Mouse (Mus musculus) layer of hippocampus, postnatal 25 days (tissue): ENCODE measurements around the gene Fndc3b. TPM values are rescaled to one million over a fixed set of nuclear protein-coding genes. Genes with fewer than 3 reads are reported as not detected.

ENCODE experiments used
- DNase-seq, 2 experiments: peaks; one replicate each; pipeline ENCODE4 v3.0.0; 2022; ENCODE audit warnings: mixed read lengths in 2 of 2, low spot score in 1 of 2; ENCODE audit errors: extremely low spot score in 1 of 2
- total RNA-seq, 2 experiments: library from RNA; stranded (reverse); gene quantifications; 2 replicates each; pipeline ENCODE4 v1.2.3; 2021

Gene Fndc3b
- total RNA-seq, 2 experiments from 2014 or later, result 20.2 to 21.6 TPM

DNA sequence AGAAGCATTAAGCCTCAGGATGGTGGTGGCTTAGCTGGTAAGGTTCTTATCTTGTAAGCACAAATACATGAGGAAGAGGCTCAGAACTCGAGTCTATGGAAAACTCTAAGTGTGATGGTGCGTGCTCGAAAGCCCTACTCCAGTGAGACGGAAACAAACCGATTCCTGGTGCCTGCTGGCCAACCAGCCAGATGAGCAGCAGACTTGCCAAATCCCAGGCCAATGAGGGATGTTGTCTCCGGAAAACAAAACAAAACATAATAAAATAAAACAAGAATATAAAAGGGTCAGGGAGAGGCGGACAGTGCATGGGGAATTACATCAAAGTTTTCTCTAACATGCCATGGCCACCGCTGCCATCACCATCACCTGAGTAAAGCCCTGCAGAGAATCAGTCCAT is 84.8 kb downstream of the Fndc3b start:
- no peak for DNase-seq

DNA sequence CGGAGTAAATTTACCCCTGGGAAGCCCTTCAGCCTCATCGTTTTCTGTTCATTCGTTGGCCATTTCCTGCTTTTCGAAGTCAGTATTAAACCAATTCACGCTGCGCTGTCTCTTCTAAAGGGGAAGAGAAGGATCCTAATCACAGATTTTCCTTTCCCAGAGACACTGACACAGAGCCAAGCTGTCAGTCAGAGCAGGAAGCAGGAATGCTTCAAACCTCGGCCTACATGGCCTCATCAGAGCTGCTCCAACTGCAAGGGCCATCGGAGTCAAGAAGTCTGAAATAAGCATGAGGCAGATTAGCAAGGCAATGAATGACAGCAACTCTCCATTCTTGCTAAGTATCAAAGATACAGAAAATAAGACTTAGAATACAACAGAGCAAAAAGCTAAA is 85.5 kb downstream of the Fndc3b start:
- DNase-seq, result no peak

DNA sequence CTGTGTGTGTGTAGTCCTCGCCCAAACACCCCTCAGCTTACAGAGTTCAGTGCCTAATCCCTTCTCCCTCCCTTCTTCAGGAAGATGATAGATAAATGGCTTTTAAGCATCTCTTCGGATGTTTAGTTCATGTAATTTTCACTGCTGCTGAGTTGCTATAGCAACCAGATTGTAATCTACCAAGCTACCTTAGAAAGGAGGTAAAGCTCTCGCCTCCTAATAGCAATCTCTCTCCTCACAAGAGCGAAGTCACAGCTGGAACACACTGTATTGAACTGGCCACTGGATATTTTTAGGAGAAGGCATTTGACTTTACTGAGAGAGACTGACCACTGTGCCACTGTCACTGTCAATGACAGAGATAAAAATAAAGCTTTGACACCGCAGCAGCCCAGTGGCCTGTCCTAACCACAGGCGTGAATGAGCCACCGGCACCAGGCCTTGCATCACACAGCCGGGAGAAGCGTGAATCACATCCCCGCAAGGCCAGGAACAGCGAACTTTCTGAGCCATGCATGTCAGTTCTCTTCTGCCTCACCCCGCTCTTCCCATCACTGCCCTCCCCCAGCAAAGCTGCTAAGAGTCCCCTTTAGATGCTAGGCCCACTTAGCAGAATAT is 86.0 kb downstream of the Fndc3b start:
- no peak for DNase-seq

DNA sequence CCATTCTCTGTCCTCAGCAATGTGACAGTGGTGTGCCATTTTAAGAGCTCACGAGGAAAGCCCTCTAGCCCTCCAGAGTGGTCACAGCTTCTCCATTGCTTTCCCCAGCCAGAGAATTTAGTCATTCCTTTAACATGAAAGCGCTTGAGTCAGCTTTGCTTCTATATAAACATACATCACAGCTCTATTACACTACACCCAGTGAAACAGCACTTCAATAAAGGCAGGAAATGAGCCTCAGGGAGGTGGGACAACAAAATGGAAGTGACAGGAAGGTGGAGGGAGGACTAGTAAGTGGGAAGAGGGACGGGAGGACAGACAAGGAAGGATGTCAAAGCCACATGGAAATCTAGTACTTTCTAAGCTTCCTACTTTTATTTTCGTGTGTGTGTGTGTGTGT is 88.7 kb downstream of the Fndc3b start:
- no peak for DNase-seq

DNA sequence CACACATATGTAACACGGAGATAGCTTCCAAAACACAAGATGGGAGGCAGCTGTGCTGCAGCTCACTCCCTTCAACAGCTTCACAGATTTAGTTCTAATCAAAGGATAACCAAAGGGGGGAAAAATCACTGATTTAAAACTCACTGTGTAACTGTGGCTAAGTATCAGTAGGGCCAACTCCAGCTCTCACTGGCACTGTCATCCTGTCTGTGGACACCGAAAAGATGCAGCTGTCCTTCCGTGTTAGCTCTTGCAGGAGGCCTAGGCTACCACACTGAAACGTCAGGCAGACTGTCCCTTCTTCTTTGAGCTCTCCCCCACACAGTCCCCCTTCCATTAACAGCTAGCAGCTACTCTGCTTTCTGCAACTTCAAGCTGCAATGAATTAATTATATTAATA is 89.9 kb downstream of the Fndc3b start:
- DNase-seq, result no peak

DNA sequence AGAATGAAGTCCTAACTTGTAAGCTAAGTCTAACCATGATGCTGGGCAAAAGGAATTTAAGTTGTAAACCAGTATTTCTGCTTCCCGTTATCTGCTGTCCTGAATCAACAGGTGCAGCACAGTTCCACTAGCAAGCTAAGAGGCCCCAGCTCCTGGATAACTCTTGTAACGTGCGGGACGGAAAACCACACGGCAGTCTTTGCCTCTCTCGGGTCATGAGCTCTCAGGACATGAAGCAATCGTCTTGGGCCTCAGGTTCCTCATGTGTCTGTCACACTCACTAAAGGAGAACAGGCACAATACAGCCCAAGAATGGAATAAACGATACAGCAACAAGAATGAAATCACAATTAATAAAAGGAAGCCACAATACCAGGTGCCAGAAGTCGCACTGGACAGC is 93.4 kb downstream of the Fndc3b start:
- no peak for DNase-seq

DNA sequence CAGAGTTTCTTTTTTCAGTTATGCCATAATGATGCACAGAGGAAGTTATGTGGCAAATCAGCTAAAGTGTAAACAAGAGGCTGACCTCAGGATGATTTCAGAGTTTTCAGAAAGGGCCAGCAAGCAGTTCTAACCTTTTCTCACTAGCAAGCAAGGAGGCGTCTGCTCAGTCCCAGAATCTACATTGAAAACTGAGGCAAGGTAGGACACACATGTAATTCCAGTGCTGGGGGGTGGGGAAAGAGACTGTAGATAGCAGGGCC is 93.9 kb downstream of the Fndc3b start:
- DNase-seq, result no peak

DNA sequence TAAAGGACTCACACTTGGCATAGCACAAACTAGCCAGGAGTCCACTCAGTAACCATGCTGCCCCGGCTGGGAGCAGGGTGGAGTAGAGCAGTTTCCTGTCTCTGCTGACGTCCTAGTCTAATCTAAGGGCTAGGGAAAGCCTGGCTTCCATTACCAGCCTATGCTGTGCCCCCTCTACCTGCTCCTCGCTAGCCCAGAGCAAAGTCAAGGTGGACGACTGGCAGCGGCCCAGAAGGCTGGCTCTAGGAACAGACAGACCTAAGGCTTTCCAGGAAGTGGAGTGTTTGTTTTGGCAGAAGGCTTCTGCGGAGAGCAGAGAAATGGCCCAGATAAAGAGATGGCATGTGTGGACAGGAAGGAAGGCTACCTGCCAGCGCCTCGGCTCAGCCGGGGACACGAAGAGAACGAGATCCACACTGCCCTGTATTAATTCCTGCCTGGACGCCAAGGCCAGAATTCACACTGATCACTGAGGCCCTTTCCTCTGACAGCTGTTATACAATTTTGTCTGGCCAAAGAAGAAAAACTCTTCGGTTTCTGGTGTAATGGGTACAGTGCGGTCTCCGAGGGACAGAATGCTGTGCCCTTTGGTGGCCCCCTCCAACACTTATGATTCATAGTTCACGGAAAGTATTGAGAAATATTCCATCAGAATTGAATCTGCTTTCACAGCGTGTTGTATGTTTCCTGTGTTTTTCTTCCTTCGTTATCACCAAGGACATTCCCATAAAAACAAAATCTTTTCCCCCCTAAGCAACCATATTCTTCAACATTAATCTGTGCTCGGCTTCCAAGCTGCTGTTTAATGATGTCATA is 94.5 kb downstream of the Fndc3b start:
- no peak for DNase-seq

DNA sequence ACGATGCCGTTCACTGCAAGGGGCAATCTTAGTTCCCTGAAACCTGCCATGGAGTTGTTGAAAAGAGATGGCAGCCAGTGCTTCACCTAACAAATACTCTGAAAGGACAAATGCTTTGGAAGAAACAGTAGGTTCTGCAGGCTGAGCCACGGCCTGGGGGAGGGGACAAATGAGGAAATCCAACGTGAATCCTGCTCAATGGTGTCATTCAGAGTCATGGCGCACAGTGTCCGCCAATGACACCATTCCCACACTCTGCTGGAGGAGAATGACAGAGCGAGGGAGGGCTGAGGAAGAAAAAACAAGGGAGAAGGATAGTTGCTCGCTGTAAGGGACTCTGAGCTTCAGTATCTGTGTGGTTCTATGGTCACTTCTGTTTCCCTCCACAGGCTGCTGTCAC is 95.6 kb downstream of the Fndc3b start:
- no peak for DNase-seq

DNA sequence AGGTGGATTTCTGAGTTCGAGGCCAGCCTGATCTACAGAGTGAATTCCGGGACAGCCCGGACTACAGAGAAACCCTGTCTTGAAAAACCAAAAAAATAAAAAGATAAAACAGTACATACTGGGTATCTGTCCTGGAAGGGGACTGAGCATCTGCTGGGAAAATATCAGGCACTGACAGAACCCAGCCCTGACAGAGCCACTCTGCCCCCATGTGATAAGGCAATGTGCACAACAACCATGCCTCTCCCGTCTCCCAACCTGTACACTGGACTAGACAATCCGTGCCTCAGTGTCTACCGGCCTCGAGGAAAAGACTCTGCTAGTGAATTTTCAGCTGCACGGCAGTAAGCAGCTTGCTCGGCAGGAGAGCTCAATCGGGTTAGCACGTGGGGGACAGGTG is 97.3 kb downstream of the Fndc3b start:
- DNase-seq, result no peak

DNA sequence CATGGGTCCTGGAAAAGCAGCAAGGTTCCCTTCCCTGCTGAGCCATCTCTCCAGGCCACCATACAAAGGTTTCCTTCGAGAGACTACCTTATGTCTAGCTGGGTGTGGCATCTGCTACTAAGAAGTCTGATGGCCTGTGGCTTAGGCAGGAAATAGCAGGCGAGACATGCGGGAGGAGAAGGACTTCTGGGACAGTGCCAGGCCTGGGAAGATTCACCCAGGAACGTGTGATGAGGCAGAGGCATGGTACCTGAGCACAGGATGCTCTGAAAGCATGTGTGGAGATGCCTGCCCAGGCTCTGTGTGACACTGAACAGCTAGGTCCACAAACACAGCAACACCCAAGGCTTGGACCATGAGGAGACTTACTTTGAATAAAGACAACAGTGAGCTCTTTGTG is 98.1 kb downstream of the Fndc3b start:
- DNase-seq, result no peak

DNA sequence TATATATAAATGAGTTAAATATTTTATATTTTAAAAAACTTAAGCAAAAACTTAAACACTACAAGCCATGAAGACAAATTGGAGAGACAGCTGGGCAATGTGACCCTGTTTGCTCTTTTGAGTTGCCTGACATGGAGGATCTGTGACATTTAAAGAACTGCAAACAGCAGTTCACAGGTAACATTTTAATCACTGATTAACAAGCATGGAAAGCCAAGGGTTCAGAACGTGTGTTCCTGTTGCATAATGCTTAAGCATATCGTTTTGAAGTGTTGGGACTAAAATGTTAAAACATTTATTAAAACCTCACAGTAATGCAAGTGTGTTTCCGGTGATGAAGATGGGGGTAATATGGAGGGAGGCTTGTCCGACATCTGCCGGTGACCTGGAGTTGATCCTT is 99.1 kb downstream of the Fndc3b start:
- DNase-seq, result no peak

DNA sequence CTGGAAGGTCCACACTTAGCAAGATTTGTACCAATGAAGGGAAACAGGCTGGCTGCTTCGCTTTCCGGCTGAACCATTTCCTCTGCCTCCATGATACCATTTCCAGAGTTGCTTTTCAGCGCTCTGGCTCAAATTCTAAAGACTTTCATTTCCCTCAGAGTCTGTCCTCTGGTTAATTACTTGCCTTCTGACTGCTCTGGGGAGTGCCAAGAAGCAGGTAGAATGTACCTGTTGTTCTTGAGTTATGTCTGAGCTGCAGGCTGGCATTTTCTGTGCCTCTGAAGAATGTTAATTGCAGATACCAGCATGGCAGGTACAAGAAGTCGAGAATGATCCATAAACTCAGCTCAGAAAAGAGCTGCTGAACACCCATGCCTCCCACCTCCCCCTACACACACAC is 100.6 kb downstream of the Fndc3b start:
- DNase-seq, result no peak

DNA sequence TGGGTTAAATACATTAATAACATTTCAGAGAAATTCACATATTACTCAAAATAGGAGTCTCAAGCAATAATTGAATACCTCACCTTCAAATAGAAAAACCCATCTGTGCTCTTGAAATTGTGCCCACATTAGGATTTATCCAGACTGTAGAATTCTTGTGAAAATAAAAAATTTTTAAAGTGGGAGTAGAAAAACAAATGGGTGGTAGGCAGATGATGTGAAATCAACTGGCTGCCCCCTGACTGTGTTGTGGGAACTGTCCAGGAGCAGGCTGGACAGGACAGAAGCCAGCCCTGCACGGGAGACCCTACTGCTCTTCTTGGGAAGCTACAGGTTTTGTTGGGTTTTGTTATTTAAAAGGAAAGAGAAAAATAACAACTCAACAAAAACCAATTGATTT is 101.0 kb downstream of the Fndc3b start:
- DNase-seq, result no peak

DNA sequence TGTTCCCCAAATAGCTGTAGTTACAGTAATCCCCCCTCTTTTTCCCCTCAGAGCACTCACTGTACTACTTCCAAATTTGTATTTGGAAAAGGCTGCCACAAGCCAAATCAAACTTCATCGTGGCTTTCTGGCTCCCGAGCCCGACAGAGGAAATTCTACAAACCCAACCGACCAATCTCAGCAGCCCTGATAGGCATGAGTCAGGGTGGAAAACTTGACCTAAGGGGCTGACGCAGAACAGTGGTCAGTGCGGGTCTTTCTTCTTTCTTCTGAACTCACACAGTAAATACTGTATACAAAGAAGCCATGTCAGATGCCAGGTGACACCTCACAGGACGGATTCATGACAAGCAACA is 103.3 kb downstream of the Fndc3b start:
- no peak for DNase-seq

DNA sequence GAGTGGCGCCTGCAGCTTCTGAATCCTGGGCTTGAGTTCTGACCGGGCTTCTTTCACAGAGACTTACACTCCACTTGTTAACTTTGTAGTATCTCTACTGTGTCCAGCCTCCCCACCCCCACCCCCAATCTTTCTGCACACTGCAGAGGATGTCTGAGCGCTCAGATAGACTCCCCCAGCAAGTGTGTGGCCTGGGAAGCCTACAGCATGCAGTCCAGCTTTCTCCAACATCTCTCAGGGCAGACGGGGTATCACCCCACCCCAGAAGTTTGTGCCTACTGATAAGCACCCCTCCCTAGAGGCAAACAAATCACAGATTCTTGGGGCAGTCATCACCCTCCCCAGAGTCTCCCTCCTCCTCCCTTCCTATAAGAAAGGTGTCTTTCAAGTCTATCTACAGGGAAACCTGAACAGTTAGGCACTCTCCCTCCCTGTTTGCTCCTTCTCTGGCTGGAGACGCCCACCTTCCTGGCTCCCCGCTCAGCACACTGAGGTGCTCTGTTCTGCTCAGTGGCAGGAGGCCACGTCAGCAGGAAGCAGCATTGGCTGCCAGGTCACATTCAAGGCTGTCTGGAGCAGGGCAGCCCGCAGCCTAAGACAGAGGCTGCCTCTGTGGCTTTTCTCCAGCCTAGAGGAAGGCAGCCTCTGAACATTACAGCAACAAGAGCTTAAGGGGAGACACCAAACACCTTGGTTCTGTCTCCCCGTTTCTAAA is 103.9 kb downstream of the Fndc3b start:
- no peak for DNase-seq

DNA sequence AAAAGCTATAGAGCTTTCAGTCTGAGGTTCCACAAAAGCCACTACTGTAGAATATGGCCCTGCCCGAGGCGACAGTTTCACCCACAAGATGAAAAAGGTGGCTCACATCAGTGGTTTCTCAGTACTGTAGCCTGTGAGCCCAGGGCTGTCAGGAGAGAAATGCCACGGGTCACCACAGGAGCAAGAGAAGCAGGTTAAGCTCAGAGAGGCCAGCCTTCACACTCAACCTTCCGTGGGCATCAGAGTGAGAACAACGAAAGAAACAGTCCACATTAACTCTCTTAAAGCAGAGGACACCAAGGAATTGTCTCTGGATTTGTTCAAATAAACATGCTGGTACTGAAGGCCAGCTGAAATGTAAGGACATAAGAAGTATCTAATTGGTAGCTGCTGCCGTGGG is 104.5 kb downstream of the Fndc3b start:
- no peak for DNase-seq

DNA sequence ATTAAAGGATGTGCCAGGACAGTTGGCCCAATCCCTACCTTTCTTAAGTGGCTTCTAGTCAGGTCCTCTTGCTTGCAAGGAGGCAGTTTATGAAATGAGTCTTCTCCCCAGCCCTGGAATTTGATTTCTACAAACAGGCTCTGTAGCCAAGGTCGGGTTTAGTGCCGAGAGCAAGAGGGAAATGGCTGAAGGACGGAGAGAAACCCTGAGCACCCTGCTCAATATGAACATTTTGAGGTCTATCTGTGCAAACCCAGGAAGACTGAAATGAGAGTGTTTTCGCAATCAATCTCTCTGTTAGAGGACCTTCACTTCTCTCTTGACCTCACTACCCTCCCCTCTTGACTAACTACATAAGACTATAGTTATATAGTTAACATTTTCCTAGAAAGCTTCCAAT is 105.5 kb downstream of the Fndc3b start:
- no peak for DNase-seq

DNA sequence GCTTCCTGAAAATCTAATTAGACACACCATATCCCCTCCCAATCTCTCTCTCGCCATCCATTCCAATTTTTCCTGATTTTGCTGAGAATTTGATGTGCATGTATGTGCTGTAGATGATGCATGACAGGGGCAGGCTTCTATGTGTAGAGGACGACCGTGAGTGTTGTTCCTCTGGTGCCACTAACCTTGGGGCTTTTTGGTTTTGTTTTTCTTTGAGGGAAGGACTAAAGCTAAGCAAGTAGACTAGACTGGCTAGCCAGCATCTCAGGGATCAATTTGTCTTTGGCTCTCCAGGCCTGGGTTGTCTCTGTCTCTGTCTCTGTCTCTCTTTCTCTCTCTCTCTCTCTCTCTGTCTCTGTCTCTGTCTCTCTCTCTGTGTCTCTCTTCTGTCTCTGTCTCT is 106.0 kb downstream of the Fndc3b start:
- no peak for DNase-seq

DNA sequence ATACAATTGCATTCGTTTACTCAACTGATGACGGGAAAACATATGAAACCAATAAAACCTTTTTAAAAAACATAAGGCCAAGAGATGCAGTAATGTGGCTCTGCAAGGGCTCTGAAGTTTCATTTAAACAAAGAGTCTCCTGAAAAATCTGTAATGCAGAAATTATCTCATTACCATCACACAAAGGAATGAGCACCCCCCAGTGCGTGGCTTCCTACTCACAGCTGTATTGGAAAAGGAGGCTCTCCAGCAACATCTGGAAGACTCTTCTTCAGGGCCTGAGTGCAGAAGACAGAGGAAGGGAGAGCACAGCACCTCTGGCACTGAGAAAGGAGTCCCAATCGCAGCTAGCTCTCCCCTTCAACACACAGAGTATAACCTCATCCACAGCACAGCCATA is 106.5 kb downstream of the Fndc3b start:
- DNase-seq, result no peak

DNA sequence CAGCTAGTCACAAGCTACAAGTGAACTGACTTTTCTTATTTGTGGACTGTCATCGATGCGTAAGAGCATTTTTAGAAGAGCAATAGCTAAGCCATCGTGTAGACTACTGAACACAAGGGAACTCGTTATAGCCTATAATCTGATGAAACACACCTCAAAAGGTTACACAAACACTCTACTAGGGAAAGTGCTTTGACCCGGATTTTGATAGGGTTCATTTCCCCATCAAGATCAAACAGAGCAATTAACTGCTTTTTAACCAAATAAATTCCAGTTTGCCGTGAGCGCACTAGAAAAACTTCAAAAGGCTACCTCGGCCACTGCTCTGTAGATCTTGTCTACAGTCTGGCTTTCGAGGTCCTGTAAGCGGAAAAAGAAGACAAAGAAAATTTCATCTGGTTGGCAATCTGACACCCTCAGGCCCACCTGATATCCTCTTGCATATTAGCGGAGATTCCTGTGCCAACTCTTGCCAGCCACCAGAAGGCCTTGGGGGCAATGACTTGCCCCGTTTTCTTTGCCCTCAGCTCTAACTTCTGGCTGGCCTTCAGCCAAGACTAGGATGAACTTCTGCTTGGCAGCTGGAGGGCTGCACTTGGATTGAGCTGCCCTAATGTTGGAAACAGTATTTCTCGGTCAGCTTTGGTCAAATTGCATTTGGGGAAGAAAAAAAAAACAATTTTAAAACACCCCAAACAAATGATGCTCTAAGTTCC is 107.0 kb downstream of the Fndc3b start:
- DNase-seq, result no peak

DNA sequence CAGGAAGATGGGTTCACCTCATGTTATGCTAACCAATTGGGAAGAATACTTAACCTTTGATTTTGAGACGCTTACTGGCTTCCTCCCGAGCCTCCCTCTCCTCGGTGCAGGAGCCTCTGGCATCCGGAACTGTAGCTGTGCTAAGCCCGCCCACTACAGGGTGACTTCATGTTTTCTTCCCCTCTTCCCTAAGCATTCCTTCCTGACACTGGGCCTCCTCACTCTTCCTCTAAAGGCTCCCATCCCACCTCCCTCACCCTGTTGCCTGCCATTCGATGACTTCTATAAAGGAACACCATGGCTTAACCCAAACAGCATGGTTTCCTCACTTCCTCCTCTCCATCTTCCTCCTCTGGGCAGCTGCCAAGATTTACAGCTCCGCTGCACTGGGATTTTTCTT is 110.5 kb downstream of the Fndc3b start:
- DNase-seq, result no peak
